Mouse (Mus musculus) urinary bladder, adult 2 months (tissue): Measurements from ENCODE around the gene Tmc1. TPM values are rescaled to one million over a fixed set of nuclear protein-coding genes. Genes with fewer than 3 reads are reported as not detected.

Source experiments
- DNase-seq: peaks from one replicate; pipeline ENCODE4 v3.0.0; 2022; ENCODE audit warnings: low spot score
- polyA plus RNA-seq: library from polyadenylated mRNA; depleted of rRNA; stranded (reverse); fragments of >200 nt; gene quantifications from 2 replicates; pipeline ENCODE4 v1.2.3, GENCODE M21; 2012; rRNA removed

Tmc1 gene
- polyA plus RNA-seq, 1 experiment = 0.25 TPM

- DNase-seq = no peak
Measured at GRCm38 (mm10) chr19:20797558-20798101, 156.4 kb downstream of the Tmc1 start.

DNA sequence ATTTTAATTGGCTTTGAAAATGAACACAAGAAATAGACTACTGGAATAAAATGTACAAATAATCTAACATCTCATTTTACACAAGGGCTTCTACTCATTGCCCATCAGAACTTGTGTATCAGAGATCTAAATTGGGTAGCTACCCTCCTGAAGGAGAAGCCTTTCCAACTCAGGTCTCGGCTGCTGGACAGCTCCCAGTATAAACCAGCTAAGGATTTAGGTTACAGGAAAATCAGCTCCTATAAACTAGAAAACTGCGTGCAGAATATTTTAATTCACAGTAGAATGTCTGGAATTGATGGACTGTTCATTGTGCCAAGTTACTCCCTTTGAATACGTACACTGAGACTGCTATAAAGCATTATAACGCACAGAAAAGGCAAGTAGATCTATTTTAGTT is 158.0 kb downstream of the Tmc1 start:
- no peak for DNase-seq

- no peak for DNase-seq
Measured at GRCm38 (mm10) chr19:20794999-20795398, 159.0 kb downstream of the Tmc1 start.

DNA sequence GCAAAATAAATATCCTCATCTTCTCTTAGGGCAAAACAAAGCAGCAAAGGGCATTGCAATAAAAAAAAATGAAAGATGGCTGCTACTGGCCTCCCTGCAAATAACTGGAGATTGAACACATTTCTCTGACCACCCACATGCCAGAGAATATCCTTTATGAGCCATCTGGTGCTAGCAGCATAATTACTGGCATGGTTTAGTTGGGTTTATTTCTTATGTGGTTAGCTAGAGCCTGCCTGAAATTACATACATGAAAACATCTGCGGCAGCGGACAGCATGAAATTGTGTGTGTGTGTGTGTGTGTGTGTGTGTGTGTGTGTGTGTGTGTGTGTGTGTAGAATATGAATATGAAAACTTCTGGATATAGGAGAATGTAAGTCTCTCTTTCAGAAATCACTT is 161.2 kb downstream of the Tmc1 start:
- DNase-seq = no peak

GRCm38 (mm10) chr19:20787289-20787688 is 166.7 kb downstream of the Tmc1 start:
- no peak for DNase-seq

DNA sequence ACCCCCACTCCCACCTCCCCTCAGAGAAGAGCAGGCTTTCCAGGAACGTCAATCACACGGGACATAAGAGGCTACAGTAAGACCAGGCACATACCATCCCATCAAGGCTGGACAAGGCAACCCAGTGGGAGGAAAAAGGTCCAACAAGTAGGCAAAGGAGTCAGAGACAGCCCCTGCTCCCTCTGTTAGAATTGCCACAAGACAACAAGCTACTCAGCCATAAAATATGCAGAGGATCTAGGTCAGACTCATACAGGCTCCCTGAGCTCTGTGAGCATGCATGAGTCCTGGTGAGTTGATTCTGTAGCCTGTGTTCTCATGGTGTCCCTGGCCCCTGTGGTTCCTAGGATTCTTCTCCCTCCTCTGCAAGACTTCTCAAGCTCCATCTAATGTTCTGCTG is 178.3 kb downstream of the Tmc1 start:
- DNase-seq = no peak

DNA sequence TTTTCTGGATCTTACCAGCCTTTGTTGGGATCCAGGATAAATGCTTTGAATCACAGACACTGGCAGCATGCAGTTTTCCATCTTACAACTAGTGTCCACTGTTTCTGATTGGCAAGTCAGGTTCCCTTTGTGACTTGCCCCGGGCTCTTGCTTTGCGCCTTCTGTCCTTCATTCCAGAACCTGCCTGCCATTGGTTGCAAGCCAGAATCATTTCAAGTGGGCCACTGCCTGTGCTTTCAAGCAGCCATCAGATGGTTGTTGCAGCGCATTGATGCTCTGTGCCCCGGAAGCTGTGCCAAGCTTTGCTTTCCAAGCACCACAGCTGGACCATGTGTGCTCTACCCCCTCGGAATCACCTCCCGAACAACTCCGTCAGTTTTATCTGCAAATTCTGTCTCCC is 180.1 kb downstream of the Tmc1 start:
- no peak for DNase-seq

- DNase-seq = no peak
Measured at GRCm38 (mm10) chr19:20764214-20764613, 189.8 kb downstream of the Tmc1 start.

- DNase-seq = no peak
Measured at GRCm38 (mm10) chr19:20761675-20762426, 192.2 kb downstream of the Tmc1 start.

GRCm38 (mm10) chr19:20761119-20761518 is 192.9 kb downstream of the Tmc1 start:
- DNase-seq = no peak

GRCm38 (mm10) chr19:20744630-20745029 is 209.4 kb downstream of the Tmc1 start:
- DNase-seq = no peak

Other genes with a start within 250 kb of the Tmc1 start
- gene Aldh1a7, start 226.6 kb downstream of the Tmc1 start, polyA plus RNA-seq = 53.1 and 60.6 TPM in 2 replicates